Mouse (Mus musculus) hematopoietic stem cell, adult 5-6 weeks (primary cell): ENCODE data around the gene Bcl2l11. TPM values are rescaled to one million over a fixed set of nuclear protein-coding genes. Genes with fewer than 3 reads are reported as not detected.
A peak's percentile ranks its signal among the peaks of the same experiment; 100 is the strongest.
"Not testable (repeated sequence)": the region's sequence is repeated elsewhere in the genome, so short reads cannot be mapped to it uniquely, and the experiment has no call there.

Source experiments
- ATAC-seq, 2 experiments: fragments of 125-278 bp in 1 of 2; replicated peaks in 1 of 2; 2 replicates each; pipeline ENCODE4 v1.8.0; 2016 to 2017; ENCODE audit warnings: inconsistent platforms in 2 of 2, mild to moderate bottlenecking in 2 of 2, moderate number of reproducible peaks in 2 of 2, low read depth in 1 of 2, moderate TSS enrichment in 1 of 2; ENCODE audit not compliant: low FRiP score in 2 of 2, poor library complexity in 2 of 2, severe bottlenecking in 2 of 2, insufficient read depth in 1 of 2, low TSS enrichment in 1 of 2
- total RNA-seq: library from RNA; stranded (forward); fragments of 172-1452, 232-1000 nt; gene quantifications from 2 replicates; pipeline ENCODE4 v1.2.3, GENCODE M21; 2017

Gene Bcl2l11
- total RNA-seq, 1 experiment from 2014 or later: 57.4 TPM

DNA sequence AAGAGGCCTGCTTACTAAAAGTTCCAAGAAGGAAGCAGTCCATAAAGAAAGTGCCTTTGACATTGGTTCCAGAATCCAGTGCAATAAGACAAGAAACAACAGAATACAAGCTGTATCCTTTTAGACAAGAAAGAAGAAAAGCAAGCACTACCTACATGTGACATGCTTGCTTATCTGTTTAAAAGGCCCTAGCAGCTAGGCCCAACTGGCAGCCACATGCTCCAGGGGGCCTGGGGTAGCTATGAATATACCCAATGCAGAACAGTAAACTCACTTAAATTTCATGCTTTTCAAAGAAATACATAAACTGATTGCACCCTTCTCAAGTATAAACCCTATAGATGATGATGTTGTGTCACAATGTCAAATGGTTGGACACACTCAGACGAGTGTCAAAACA lies 29.8 kb upstream of the Bcl2l11 start:
- no peak for ATAC-seq

DNA sequence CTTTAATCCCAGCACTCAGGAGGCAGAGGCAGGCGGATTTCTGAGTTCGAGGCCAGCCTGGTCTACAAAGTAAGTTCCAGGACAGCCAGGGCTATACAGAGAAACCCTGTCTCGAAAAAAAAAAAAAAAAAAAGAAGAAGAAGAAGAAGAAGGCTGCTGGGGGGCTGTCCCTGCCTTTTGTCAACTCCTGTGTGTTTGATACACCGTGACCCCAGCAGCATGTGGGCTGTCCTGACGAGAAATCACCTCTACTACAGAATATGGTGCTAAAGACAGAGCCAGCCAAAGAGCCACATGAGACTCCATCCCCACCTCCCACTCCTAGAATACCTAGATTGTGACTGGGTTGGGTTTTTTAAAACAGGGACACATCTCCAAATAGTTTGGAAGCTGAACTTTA lies 27.7 kb upstream of the Bcl2l11 start:
- ATAC-seq: not testable (repeated sequence)

DNA sequence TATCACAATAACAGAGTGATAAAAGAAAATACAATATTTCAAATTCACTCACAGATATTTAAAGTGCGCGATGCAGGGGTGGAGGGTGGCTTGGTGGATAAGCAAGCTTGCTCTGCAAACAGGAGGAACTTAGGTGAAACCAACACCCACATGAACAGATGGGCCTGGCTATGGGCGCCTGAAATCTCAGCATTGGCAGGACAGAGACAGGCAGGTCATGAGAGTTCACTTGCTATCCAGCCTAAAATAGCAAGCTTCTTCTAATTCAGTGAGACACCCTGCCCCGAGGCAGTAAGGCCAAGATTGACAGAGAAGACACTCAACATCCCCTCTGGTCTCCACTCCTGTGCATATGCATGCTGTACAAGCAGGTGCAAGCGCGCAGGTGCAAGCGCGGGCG lies 23.8 kb upstream of the Bcl2l11 start:
- ATAC-seq: no peak

DNA sequence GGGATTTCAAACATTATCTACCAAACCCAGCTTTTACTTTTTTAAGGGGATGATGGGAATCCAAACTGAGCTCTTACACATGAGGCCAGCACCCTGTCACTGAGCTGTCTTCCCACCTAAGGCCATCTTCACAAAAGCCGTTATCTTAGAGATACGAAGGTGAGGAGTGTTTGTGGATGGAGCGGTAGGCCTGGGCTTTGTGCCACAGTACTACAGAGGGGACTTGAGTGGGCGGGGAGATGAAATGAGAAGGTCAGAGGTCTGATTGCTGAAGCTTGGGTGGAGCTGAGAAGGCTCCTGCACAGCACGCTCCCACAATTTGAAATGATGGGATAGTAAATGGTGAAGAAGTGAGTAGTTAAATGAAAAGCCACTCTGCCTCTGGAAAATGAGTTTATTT lies 21.0 kb upstream of the Bcl2l11 start:
- no peak for ATAC-seq

DNA sequence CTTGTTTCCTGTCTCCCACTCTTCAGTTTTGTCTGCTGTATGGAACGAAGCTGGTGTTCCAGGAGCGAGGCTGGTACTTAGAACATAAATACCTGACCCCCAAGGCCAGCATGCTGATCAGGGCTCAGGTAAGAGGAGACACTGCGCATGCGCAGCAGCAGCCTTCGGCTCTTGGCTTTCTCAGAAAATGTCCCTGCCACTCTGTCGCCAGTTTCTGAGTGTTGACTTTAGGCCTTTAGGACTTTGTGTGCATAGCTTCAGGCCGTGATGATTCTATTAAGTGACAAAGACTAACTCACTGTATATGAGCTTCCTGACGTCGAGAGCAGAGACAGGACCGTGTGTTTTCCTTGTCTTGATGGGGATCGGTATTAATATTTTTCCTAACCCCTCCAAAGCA lies 20.2 kb upstream of the Bcl2l11 start:
- ATAC-seq: no peak

DNA sequence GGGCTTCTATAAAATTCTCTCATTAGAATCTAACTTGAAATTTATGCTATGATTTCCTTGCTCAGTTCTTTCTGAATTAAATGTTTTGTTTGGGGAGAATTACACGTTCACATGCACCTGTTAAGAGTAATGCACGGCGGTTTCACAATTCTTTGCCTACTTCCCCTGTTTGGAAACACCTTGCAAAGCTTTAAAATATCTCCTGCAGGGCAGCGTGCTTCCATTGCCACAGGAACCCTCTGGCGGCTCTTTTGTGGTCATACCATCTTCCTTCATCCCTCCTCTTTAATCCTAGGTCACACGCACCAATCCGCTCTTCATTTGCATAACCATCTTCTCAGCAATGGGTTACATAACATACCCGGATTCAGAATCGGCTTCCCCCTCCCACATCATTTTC lies 14.3 kb upstream of the Bcl2l11 start:
- peak; percentile 45 to 46; a peak in 1 of 4 replicates for ATAC-seq

DNA sequence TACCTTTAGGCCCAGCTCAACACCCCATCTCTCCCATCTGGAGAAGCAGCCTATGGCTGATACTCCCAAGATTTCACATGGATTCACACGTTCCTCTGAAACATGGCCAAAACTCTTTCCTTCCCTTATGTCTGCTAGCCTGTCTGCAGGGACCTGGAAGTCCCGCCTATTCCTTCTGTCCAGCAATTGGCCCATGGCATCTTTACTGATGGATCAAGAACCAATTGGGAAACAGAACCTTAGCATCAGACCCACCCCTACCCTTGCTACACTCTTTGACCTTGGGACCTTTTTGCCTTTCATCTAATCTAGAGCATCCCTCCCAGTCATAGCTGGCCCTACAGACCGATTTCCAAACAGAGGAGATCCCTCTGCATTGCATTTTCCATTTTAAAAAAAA lies 11.2 kb upstream of the Bcl2l11 start:
- no peak for ATAC-seq

DNA sequence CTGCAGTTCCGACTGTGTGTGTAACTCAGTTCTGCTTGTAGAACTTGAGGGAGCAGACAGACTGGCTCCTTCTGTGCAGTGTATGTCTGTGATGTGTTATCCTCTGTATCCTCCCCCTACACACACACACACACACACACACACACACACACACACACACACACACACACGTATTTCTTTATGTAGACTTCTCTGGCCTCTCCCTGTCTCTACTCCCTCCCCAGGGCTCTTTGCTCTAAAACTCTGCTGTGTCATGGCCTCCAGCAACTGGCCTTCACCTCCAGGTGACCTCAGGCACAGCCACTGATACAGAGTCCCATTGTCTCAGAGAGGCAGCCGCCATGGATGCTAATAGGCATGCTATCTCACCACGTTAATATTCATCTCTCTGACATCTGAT lies 10.3 kb upstream of the Bcl2l11 start:
- no peak for ATAC-seq

DNA sequence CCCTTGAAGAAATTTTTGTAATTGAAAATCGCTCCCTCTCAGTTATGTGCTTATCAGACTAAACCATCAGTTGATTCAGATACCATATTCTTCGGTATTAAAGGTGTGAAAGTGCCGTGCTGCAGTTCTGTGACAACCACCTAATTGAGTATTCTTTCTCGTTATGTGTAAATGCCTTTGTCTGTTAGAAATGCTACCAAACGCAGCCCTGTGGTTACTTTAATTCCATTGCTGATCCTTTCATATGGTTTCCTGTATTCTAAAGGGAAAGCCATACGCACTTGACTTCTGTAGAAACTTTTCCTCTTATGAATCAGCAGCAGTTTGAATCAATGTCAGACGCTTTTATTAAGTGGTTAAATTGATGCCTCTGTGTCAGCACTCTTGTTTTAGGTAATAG lies 8.2 kb upstream of the Bcl2l11 start:
- ATAC-seq: no peak

DNA sequence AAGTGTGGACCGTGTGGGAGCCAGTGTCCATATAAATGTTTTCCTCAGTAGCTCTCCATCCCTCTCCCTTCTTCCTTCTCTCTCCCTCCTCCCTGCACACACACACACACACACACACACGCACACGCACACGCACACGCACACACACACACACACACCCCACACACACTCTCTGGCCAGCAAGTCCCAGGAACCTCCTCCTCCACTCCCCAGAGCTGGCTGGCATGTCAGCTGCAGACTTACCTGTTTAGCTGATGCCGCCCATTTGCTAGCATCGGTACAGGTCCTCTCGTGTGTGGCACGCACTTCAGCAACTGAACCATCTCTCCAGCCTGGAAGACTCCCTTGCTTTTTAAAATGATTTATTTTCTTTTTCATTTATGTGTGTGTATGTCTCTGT lies 6.9 kb upstream of the Bcl2l11 start:
- ATAC-seq: no peak

DNA sequence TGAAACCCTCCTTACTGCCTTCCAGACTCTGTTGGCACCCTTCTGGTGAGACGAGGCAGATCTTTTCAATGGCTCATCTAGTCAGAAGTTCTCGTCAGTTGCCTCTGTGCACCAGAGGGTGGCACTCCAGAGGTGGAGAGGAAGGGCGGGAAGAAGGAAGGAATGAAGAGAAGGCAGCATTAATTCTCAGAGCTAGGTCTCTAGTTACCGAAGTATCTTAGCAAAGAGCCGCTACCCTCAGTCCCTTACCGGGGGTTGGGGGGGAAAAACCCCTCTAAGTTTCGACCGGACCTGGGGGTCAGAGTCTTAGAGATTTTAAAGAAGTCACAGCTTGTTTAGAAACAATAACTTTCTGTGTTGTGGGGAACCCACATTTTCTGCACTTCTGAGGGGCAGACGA lies 3.3 kb upstream of the Bcl2l11 start:
- ATAC-seq: peak; percentile 21 to 29; a peak in 2 of 4 replicates

DNA sequence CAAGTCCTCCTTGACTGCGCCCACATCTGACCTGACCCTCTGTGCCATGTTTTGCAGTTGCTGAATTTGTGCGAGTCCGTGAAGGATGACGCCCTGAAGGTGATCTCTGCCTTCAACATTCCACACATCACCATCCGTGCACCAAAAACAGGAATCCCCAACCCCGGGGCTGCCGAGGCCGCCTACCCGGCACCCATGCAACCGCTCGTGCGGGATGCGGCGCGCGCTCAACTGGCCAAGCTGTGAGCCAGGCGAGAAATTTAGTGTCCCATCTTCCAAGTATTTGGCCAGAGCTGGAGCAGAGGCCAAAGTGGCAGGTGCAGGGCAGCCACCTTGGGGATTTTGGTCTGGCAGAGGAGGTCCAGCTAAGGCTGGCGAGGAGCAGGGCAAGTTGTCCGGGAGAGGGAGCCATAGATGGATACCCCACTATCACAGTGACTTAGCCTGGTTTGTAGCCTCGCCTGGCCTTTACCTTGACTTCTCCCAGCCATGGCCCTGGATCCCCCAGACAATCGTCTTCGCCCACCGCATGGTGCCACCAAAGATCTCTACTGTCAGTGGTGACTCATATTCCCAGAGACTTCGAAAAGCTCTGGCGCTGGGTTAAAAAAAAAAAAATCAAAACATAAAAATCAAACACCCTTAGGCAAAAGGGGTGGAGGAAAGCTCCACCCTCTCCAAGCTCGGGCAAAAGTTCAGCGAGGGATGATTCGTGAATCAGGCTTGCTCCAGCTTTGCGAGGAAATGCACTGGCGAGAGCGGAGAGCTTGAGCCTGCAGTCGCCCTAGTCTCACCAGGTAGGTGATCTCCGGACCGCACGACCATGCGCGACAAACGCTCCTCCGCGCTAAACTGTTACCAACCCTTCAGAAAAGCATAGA lies 2.7 kb upstream of the Bcl2l11 start:
- ATAC-seq: no peak

DNA sequence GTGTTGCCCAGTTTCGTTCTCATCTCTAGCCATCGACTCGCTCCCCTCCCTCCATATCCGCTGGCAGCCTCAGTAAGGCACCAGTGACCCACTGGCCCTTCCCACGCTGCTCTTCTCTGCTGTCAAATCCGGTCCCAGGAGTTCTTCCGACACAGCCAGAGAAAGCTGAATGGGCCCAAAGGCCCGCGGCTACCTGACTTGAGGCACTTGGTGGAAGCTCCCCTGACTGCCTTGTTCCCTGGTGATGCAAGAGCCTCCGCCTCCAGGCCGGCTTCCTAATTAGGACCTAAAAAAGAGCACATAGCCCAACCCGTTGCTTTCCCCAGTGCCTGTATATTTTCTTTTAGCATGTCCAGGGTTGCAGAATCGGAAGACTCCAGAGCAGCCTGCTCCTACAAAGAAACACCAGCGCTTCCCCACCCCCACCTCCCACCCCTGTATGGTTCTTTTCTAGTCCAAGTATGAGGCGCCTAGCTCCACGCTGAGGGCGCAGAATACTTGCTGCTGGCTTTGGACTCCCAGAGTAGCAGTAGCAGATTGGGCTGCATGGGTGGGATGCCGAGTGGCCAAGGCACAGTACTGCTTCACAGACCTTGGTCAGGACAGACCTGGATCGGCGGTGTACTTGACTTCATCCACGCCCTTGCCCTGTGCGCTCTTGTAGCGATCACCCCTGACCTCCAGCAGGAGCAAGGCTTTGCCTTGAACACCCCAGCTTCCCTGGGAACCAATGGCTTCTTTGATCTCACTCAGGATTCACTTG lies 1.7 kb upstream of the Bcl2l11 start:
- no peak for ATAC-seq

DNA sequence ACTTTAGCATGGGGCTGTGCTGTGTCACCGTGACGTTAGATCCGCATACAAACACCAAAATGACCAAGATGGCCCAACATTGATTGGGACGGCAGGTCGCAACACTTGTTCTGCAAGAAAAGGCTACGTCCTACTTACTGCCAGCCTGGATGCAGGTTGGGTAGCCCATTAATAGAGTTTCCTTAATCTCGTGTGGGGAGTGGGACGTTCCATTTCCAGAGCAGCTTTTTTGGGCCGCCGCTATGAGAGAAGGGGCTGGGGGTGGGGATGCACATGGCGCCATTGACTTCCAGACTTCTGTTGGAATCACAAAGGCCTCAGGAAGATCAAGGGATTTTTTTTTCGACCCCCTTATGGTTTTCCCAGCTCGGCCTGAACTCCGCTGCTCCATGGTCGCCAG lies 1.1 kb upstream of the Bcl2l11 start:
- ATAC-seq: no peak

DNA sequence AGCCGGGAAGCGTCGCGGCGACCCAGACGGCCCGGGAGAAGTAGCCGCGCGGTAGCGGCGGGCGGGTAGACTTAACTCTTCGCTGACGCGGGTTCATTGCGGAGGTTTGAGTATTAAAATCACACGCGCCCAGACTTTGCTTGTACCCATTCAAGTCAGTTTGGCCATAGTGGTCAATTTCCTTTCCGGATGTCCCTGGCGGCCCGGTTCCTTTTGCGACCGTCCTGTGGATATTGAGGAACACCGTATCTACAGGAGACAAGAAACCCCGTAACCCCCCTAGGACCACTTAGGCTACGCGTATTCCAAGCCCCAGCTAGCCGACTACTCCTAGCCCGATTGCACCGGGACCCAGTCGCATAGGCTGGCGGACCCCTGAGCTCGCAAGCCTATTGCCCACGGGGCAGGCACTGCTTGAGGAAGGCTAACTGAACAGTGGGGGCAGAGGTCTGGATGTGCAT lies 783 bp downstream of the Bcl2l11 start:
- ATAC-seq: no peak

DNA sequence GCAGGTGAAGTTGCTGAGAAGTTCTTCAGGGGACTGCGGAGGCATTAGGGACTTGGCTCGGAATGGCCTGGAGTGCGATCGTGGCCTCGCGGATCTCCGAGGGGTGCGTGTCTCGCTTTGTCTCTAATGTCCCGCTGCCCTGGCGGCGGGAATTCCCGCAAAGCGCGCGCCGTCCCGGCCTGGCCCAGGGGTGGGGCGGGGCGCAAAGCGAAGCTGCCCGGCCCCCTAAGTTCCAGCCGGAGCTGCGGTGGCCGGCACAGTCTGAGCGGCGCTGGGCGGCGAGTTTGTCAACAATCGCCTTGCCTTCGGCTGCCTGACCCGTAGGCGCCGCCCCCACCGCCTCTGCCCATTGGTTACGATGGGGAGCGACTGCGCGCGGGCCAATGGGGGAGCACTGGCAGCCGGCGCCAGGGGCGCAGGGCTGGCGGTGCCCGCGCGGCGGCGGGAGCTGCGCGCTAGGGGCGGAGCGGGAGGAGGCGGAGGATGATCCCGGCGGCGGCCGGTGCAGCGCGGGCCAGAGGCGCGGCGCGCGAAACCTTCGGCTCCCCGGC lies 1.4 kb downstream of the Bcl2l11 start:
- peak; percentile 54 to 61 for ATAC-seq

DNA sequence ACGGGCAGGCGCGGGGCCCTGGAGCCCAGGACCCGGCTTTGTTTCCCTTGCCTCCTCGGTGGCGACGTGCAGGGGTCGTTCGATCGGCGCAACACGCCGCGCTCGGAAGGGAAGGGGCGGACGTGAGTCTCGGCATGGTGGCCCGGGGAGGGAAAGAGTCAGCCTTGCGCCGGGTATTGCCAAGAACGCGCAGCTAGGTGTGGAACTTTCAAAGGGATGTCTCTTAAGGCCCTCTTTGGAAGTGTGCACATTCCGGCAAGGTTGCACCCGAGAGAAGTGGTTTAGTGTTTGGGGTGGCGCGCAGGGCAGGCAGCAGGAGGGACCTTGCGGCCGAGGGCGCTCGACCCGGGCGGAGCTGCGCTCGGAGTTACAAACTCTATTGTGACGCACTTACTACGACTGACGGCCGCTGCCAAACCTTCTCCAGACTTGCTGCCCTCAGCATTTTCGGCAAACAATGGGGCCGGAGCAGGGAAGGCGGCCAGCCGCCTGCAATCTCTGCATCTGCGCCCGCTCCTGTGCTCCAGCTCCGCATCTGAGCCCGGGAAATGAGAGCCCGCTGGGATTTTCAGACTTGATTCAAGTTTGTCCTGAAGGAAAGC lies 2.0 kb downstream of the Bcl2l11 start:
- ATAC-seq: peak; percentile 23 to 47

DNA sequence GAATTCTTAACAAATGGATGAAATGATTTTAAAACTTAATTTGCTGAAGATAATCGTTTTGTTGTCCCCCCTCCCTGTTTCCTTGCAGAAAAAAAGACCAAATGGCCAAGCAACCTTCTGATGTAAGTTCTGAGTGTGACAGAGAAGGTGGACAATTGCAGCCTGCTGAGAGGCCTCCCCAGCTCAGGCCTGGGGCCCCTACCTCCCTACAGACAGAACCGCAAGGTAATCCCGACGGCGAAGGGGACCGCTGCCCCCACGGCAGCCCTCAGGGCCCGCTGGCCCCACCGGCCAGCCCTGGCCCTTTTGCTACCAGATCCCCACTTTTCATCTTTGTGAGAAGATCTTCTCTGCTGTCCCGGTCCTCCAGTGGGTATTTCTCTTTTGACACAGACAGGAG lies 2.7 kb downstream of the Bcl2l11 start:
- no peak for ATAC-seq
